Mouse (Mus musculus): ENCODE results near the gene Zfp292.

GRCm38 (mm10) chr4:34900155-34900554 lies 17.4 kb upstream of the Zfp292 start:
- no peak for TF ChIP-seq TCF12 (IDR thresholded peaks at IDR 0.05; ENCODE audit: low read depth, low read length)
- no peak for TF ChIP-seq CTCF (conservative IDR thresholded peaks at IDR 0.05 in 1 of 2, IDR thresholded peaks at IDR 0.05 in 1 of 2; ENCODE audit: low read depth in 2 of 2, low read length in 2 of 2)
- TF ChIP-seq EP300 (IDR thresholded peaks at IDR 0.05; ENCODE audit: low read length), result no peak
- no peak for TF ChIP-seq BHLHE40 (IDR thresholded peaks at IDR 0.05; ENCODE audit: low read depth, low read length)
- TF ChIP-seq ZNF384 (IDR thresholded peaks at IDR 0.05; ENCODE audit: low read depth, low read length), result no peak
